Mouse (Mus musculus) layer of hippocampus, adult 9-10 months (tissue): ENCODE measurements around the gene Shd.
"Not testable (repeated sequence)": the region's sequence is repeated elsewhere in the genome, so short reads cannot be mapped to it uniquely, and the experiment has no call there.

Source experiments
- DNase-seq: peaks from one replicate; pipeline ENCODE4 v3.0.0; 2022; ENCODE audit warnings: low spot score

Shd gene

GRCm38 (mm10) chr17:55969966-55970891 is at the start of gene Shd:
Shd (plus strand) TSS chr17:55970467.
- no peak for DNase-seq

GRCm38 (mm10) chr17:55931553-55932502 is 38.4 kb upstream of the Shd start:
- peak; percentile 21 for DNase-seq

- DNase-seq, result no peak
Observed at GRCm38 (mm10) chr17:55932635-55933034, 37.6 kb upstream of the Shd start.

GRCm38 (mm10) chr17:55933191-55933590 is 37.1 kb upstream of the Shd start:
- no peak for DNase-seq

- DNase-seq, result not testable (repeated sequence)
Observed at GRCm38 (mm10) chr17:55944387-55944865, 25.8 kb upstream of the Shd start.

- DNase-seq, result peak; percentile 91
Observed at GRCm38 (mm10) chr17:55944866-55945682, 25.2 kb upstream of the Shd start.

- DNase-seq, result no peak
Observed at GRCm38 (mm10) chr17:55945696-55946095, 24.6 kb upstream of the Shd start.

GRCm38 (mm10) chr17:55948647-55949046 is 21.6 kb upstream of the Shd start:
- no peak for DNase-seq

GRCm38 (mm10) chr17:55949400-55949799 is 20.9 kb upstream of the Shd start, which contains the start of gene Zfp119b:
Zfp119b (minus strand) TSS chr17:55949500.
- DNase-seq, result no peak

- DNase-seq, result no peak
Observed at GRCm38 (mm10) chr17:55950601-55951000, 19.7 kb upstream of the Shd start.

- DNase-seq, result no peak
Observed at GRCm38 (mm10) chr17:55952041-55952440, 18.2 kb upstream of the Shd start.

GRCm38 (mm10) chr17:55952447-55953027 is 17.7 kb upstream of the Shd start, which contains the start of gene Ebi3:
Ebi3 (plus strand) TSS chr17:55952640.
- DNase-seq, result no peak

GRCm38 (mm10) chr17:55953751-55954150 is 16.5 kb upstream of the Shd start:
- no peak for DNase-seq

- DNase-seq, result no peak
Observed at GRCm38 (mm10) chr17:55954229-55954628, 16.0 kb upstream of the Shd start.

GRCm38 (mm10) chr17:55956129-55956528 is 14.1 kb upstream of the Shd start:
- no peak for DNase-seq

- DNase-seq, result no peak
Observed at GRCm38 (mm10) chr17:55956591-55956990, 13.7 kb upstream of the Shd start.

- DNase-seq, result peak; percentile 65
Observed at GRCm38 (mm10) chr17:55957168-55957567, 13.1 kb upstream of the Shd start.

GRCm38 (mm10) chr17:55957726-55958583 is 12.3 kb upstream of the Shd start:
- no peak for DNase-seq

- no peak for DNase-seq
Observed at GRCm38 (mm10) chr17:55958584-55958886, 11.7 kb upstream of the Shd start.
